ENCODE assay signal across 14 mouse cellular contexts in genomic region chr15:61772996-61773395, GRCm38 (mm10).
"Had no signal": no experiment of that assay in that cellular context is flagged by ENCODE, and none has a peak within 500 bp of the region (broad histone marks: within the 10 kb centered on the region; RNA-seq: fewer than 3 reads in every experiment).

No protein-coding gene starts in this region.

- ATAC-seq: intestine, embryonic 15.5 days; liver, embryonic 12.5 days; midbrain, embryonic 16.5 days had no signal

- H3K36me3 ChIP-seq: intestine, embryonic 15.5 days; limb, embryonic 15.5 days; liver, embryonic 12.5 days; midbrain, embryonic 12.5 days; neural tube, embryonic 13.5 days had no signal

- H3K27ac ChIP-seq: intestine, embryonic 15.5 days; limb, embryonic 15.5 days; liver, embryonic 12.5 days; midbrain, embryonic 12.5 days; neural tube, embryonic 13.5 days had no signal

- H3K4me3 ChIP-seq: intestine, embryonic 15.5 days; limb, embryonic 15.5 days; liver, embryonic 12.5 days; midbrain, embryonic 12.5 days; neural tube, embryonic 13.5 days had no signal

- DNase-seq: kidney, adult 18-20 months; kidney, postnatal 14 days; lung, embryonic 14.5 days; lung, postnatal 10 days; lung, postnatal 4 days; retina, postnatal 1 day; spleen, adult 18-20 months; thymus, postnatal 36 days had no signal

- H3K27me3 ChIP-seq: intestine, embryonic 15.5 days; limb, embryonic 15.5 days; liver, embryonic 12.5 days; midbrain, embryonic 12.5 days; neural tube, embryonic 13.5 days had no signal

- H3K9me3 ChIP-seq: intestine, embryonic 15.5 days; limb, embryonic 15.5 days; liver, embryonic 12.5 days; midbrain, embryonic 12.5 days; neural tube, embryonic 13.5 days had no signal

- H3K9ac ChIP-seq: intestine, embryonic 15.5 days; limb, embryonic 15.5 days; liver, embryonic 12.5 days; lung, embryonic 14.5 days; midbrain, embryonic 12.5 days; neural tube, embryonic 13.5 days had no signal

- H3K4me1 ChIP-seq: intestine, embryonic 15.5 days; liver, embryonic 12.5 days; midbrain, embryonic 12.5 days; neural tube, embryonic 13.5 days had no signal

- H3K4me2 ChIP-seq: intestine, embryonic 15.5 days; limb, embryonic 15.5 days; liver, embryonic 12.5 days; lung, embryonic 14.5 days; midbrain, embryonic 12.5 days; neural tube, embryonic 13.5 days had no signal
